Mouse (Mus musculus): ENCODE measurements at regions not wholly inside any gene's neighbourhood (a gene's known extent, or its start where the extent isn't known, plus 50 kb on each side); places are given as distances from the start of the nearest gene placed in this dataset.
"Not testable (repeated sequence)": the region's sequence is repeated elsewhere in the genome, so short reads cannot be mapped to it uniquely, and the experiment has no call there.

- in situ Hi-C loops (cut with MboI, MseI): no loop called here
These were observed 687.0 kb downstream of the Tpm3-rs7 start for GRCm38 (mm10) chr14:114001377-114001776.

- in situ Hi-C loops (cut with MboI, MseI): no loop called here
These were observed 688.0 kb downstream of the Tpm3-rs7 start for GRCm38 (mm10) chr14:114002420-114002819.

- in situ Hi-C loops (cut with MboI, MseI): no loop called here
These were observed 722.7 kb downstream of the Tpm3-rs7 start for GRCm38 (mm10) chr14:114037063-114037462.

GRCm38 (mm10) chr14:114038611-114039312 is 724.4 kb downstream of the Tpm3-rs7 start:
- in situ Hi-C loops (cut with MboI, MseI): no loop called here

- in situ Hi-C loops (cut with MboI, MseI): no loop called here
These were observed 739.3 kb downstream of the Tpm3-rs7 start for GRCm38 (mm10) chr14:114053558-114054235.

- in situ Hi-C loops (cut with MboI, MseI): no loop called here
These were observed 746.9 kb downstream of the Tpm3-rs7 start for GRCm38 (mm10) chr14:114061347-114061746.

GRCm38 (mm10) chr14:114062582-114062981 is 748.2 kb downstream of the Tpm3-rs7 start:
- in situ Hi-C loops (cut with MboI, MseI): no loop called here

GRCm38 (mm10) chr14:114073236-114073635 is 758.8 kb downstream of the Tpm3-rs7 start:
- in situ Hi-C loops (cut with MboI, MseI): loop anchor here (5.0 kb wide), 1 partner anchor 81 kb away; no protein-coding TSS in a partner anchor

- in situ Hi-C loops (cut with MboI, MseI): loop anchor here (5.0 kb wide), 1 partner anchor 82 kb away; no protein-coding TSS in a partner anchor
These were observed 759.6 kb downstream of the Tpm3-rs7 start for GRCm38 (mm10) chr14:114074011-114074410.

- in situ Hi-C loops (cut with MboI, MseI): no loop called here
These were observed 792.4 kb downstream of the Tpm3-rs7 start for GRCm38 (mm10) chr14:114106786-114107185.

- in situ Hi-C loops (cut with MboI, MseI): loop anchor here (10.0 kb wide), 1 partner anchor 244 kb away; no protein-coding TSS in a partner anchor
These were observed 814.1 kb downstream of the Tpm3-rs7 start for GRCm38 (mm10) chr14:114128491-114128890.

- in situ Hi-C loops (cut with MboI, MseI): no loop called here
These were observed 851.6 kb downstream of the Tpm3-rs7 start for GRCm38 (mm10) chr14:114166005-114166404.

- in situ Hi-C loops (cut with MboI, MseI): no loop called here
These were observed 876.4 kb upstream of the Gpc5 start for GRCm38 (mm10) chr14:114215609-114216008.

- in situ Hi-C loops (cut with MboI, MseI): no loop called here
These were observed 871.1 kb upstream of the Gpc5 start for GRCm38 (mm10) chr14:114220868-114221267.

- in situ Hi-C loops (cut with MboI, MseI): no loop called here
These were observed 861.3 kb upstream of the Gpc5 start for GRCm38 (mm10) chr14:114230711-114231110.

GRCm38 (mm10) chr14:114255037-114255436 is 837.0 kb upstream of the Gpc5 start:
- in situ Hi-C loops (cut with MboI, MseI): no loop called here

GRCm38 (mm10) chr14:114261657-114262056 is 830.4 kb upstream of the Gpc5 start:
- in situ Hi-C loops (cut with MboI, MseI): no loop called here

GRCm38 (mm10) chr14:114300611-114301010 is 791.4 kb upstream of the Gpc5 start:
- in situ Hi-C loops (cut with MboI, MseI): no loop called here

GRCm38 (mm10) chr14:114307479-114307878 is 784.5 kb upstream of the Gpc5 start:
- in situ Hi-C loops (cut with MboI, MseI): no loop called here

- in situ Hi-C loops (cut with MboI, MseI): no loop called here
These were observed 759.4 kb upstream of the Gpc5 start for GRCm38 (mm10) chr14:114332662-114333061.

GRCm38 (mm10) chr14:114349345-114349744 is 742.7 kb upstream of the Gpc5 start:
- in situ Hi-C loops (cut with MboI, MseI): no loop called here

GRCm38 (mm10) chr14:114349816-114350215 is 742.2 kb upstream of the Gpc5 start:
- in situ Hi-C loops (cut with MboI, MseI): not testable (repeated sequence)

GRCm38 (mm10) chr14:114352307-114352706 is 739.7 kb upstream of the Gpc5 start:
- in situ Hi-C loops (cut with MboI, MseI): no loop called here

All from T-helper 1 cell (primary cell).